Mouse (Mus musculus) limb, embryonic 15.5 days (tissue): Measurements from ENCODE around the gene Lzts3. TPM values are rescaled to one million over a fixed set of nuclear protein-coding genes. Genes with fewer than 3 reads are reported as not detected.

Source experiments
- ATAC-seq: fragments of 200-750 bp; cut with Nextera tagmentation; 2 replicates; pipeline ENCODE4 v1.8.0; 2017; ENCODE audit warnings: low read depth, moderate TSS enrichment; ENCODE audit not compliant: insufficient number of reproducible peaks, low FRiP score, low TSS enrichment
- H3K27ac ChIP-seq: fragments of 300-500 bp; sonication (generic); 2 replicates; pipeline ENCODE4 v1.5.1; 2015; ENCODE audit warnings: moderate library complexity, mild to moderate bottlenecking, inconsistent platforms
- H3K27me3 ChIP-seq: fragments of 300-500 bp; sonication (generic); 2 replicates; pipeline ENCODE4 v1.6.1; 2015; ENCODE audit warnings: inconsistent platforms
- H3K36me3 ChIP-seq: fragments of 300-500 bp; sonication (generic); 2 replicates; pipeline ENCODE4 v1.6.1; 2015; ENCODE audit warnings: inconsistent platforms
- H3K4me1 ChIP-seq: fragments of 300-500 bp; sonication (generic); 2 replicates; pipeline ENCODE4 v1.6.1; 2015; ENCODE audit warnings: inconsistent platforms
- H3K4me2 ChIP-seq: fragments of 300-500 bp; sonication (generic); 2 replicates; pipeline ENCODE4 v1.6.1; 2015; ENCODE audit warnings: mild to moderate bottlenecking, inconsistent platforms
- H3K4me3 ChIP-seq: fragments of 300-500 bp; sonication (generic); 2 replicates; pipeline ENCODE4 v1.5.1; 2015; ENCODE audit warnings: mild to moderate bottlenecking, inconsistent platforms
- H3K9ac ChIP-seq: fragments of 300-500 bp; sonication (generic); 2 replicates; pipeline ENCODE4 v1.6.1; 2015; ENCODE audit warnings: inconsistent platforms
- H3K9me3 ChIP-seq: fragments of 300-500 bp; sonication (generic); 2 replicates; pipeline ENCODE4 v1.6.1; 2016; ENCODE audit warnings: inconsistent platforms
- WGBS: fragments of 180-500 bp; shearing (Covaris S2); methylation state at CpG from one replicate; pipeline ENCODE4 v1.1.7; 2015; 5-methylcytosine and 5-hydroxymethylcytosine counted together
- polyA plus RNA-seq: library from polyadenylated mRNA; unstranded; fragments of >200 nt; fragmentation: Nextera tagmentation; extraction: Ambion mirVana; gene quantifications from 2 replicates; pipeline ENCODE4 v1.2.1, GENCODE M21; 2015

Lzts3 gene
- polyA plus RNA-seq, 1 experiment from 2014 or later: 4.5 TPM

- Histone ChIP-seq H3K4me3 (no peak overlapping the region), H3K27ac (no peak overlapping the region), H3K4me1 (no peaks in the 10 kb centered on the region), H3K4me2 (no peak overlapping the region), H3K9ac (no peak overlapping the region), H3K9me3 (no peaks in the 10 kb centered on the region), H3K36me3 (peaks cover 66% of the 10 kb centered on the region), H3K27me3 (no peaks in the 10 kb centered on the region)
- 7% methylated on average over 1 of the region's 1 CpGs for WGBS
- ATAC-seq: no peak
Measured at GRCm38 (mm10) chr2:130597601-130598010, 45.0 kb downstream of the Lzts3 start.

- H3K4me1 ChIP-seq: no peaks in the 10 kb centered on the region
- H3K4me2 ChIP-seq: no peak overlapping the region
- H3K27ac ChIP-seq: no peak overlapping the region
- no peak overlapping the region for H3K9ac ChIP-seq
- 77% methylated on average over 1 of the region's 1 CpGs for WGBS
- no peak overlapping the region for H3K4me3 ChIP-seq
- H3K36me3 ChIP-seq: peaks cover 66% of the 10 kb centered on the region
- H3K27me3 ChIP-seq: no peaks in the 10 kb centered on the region
- no peaks in the 10 kb centered on the region for H3K9me3 ChIP-seq
- no peak for ATAC-seq
Measured at GRCm38 (mm10) chr2:130595596-130595995, 47.0 kb downstream of the Lzts3 start.

GRCm38 (mm10) chr2:130591016-130591415 is 51.6 kb downstream of the Lzts3 start:
- 93% methylated on average over 2 of the region's 2 CpGs for WGBS
- no peaks in the 10 kb centered on the region for H3K9me3 ChIP-seq
- no peak overlapping the region for H3K4me2 ChIP-seq
- H3K27ac ChIP-seq: no peak overlapping the region
- peaks cover 33% of the 10 kb centered on the region for H3K36me3 ChIP-seq
- no peak for ATAC-seq
- H3K4me3 ChIP-seq: no peak overlapping the region
- H3K9ac ChIP-seq: no peak overlapping the region
- H3K27me3 ChIP-seq: no peaks in the 10 kb centered on the region
- H3K4me1 ChIP-seq: 0 out of 2 replicates have a peak, but pooled peaks cover 5% of the 10 kb centered on the region

- no peak overlapping the region for H3K27ac ChIP-seq
- 0 out of 2 replicates have a peak, but pooled peaks cover 5% of the 10 kb centered on the region for H3K4me1 ChIP-seq
- no peak overlapping the region for H3K9ac ChIP-seq
- WGBS: 84% methylated on average over 2 of the region's 2 CpGs
- no peak overlapping the region for H3K4me2 ChIP-seq
- H3K36me3 ChIP-seq: peaks cover 21% of the 10 kb centered on the region
- H3K27me3 ChIP-seq: no peaks in the 10 kb centered on the region
- H3K4me3 ChIP-seq: no peak overlapping the region
- ATAC-seq: no peak
- no peaks in the 10 kb centered on the region for H3K9me3 ChIP-seq
Measured at GRCm38 (mm10) chr2:130589761-130590160, 52.8 kb downstream of the Lzts3 start.

- 0 out of 2 replicates have a peak, but pooled peaks cover 5% of the 10 kb centered on the region for H3K4me1 ChIP-seq
- no peak overlapping the region for H3K9ac ChIP-seq
- no peaks in the 10 kb centered on the region for H3K27me3 ChIP-seq
- H3K27ac ChIP-seq: no peak overlapping the region
- H3K4me2 ChIP-seq: no peak overlapping the region
- H3K4me3 ChIP-seq: no peak overlapping the region
- peaks cover 17% of the 10 kb centered on the region for H3K36me3 ChIP-seq
- ATAC-seq: no peak
- no peaks in the 10 kb centered on the region for H3K9me3 ChIP-seq
- 72% methylated on average over 4 of the region's 4 CpGs for WGBS
Measured at GRCm38 (mm10) chr2:130589157-130589556, 53.4 kb downstream of the Lzts3 start.

- no peak overlapping the region for H3K4me2 ChIP-seq
- H3K4me3 ChIP-seq: no peak overlapping the region
- no peak overlapping the region for H3K9ac ChIP-seq
- no peak for ATAC-seq
- H3K4me1 ChIP-seq: 0 out of 2 replicates have a peak, but pooled peaks cover 5% of the 10 kb centered on the region
- peaks cover 14% of the 10 kb centered on the region for H3K36me3 ChIP-seq
- no peak overlapping the region for H3K27ac ChIP-seq
- H3K9me3 ChIP-seq: no peaks in the 10 kb centered on the region
- 74% methylated on average over 2 of the region's 2 CpGs for WGBS
- H3K27me3 ChIP-seq: no peaks in the 10 kb centered on the region
Measured at GRCm38 (mm10) chr2:130588373-130588772, 54.2 kb downstream of the Lzts3 start.

- H3K36me3 ChIP-seq: peaks cover 6% of the 10 kb centered on the region
- no peak overlapping the region for H3K4me3 ChIP-seq
- H3K27ac ChIP-seq: no peak overlapping the region
- ATAC-seq: no peak
- H3K9ac ChIP-seq: no peak overlapping the region
- H3K9me3 ChIP-seq: no peaks in the 10 kb centered on the region
- 82% methylated on average over 6 of the region's 6 CpGs for WGBS
- H3K27me3 ChIP-seq: peaks cover 22% of the 10 kb centered on the region
- H3K4me2 ChIP-seq: no peak overlapping the region
- H3K4me1 ChIP-seq: peaks cover 8% of the 10 kb centered on the region
Measured at GRCm38 (mm10) chr2:130586016-130586415, 56.6 kb downstream of the Lzts3 start.

GRCm38 (mm10) chr2:130583902-130584560 is 58.6 kb downstream of the Lzts3 start:
- Histone ChIP-seq H3K36me3 (no peaks in the 10 kb centered on the region), H3K4me1 (peaks cover 18% of the 10 kb centered on the region), H3K9ac (no peak overlapping the region), H3K4me2 (no peak overlapping the region), H3K27me3 (peaks cover 42% of the 10 kb centered on the region), H3K27ac (no peak overlapping the region), H3K4me3 (no peak overlapping the region), H3K9me3 (no peaks in the 10 kb centered on the region)
- WGBS: 84% methylated on average over 10 of the region's 10 CpGs
- ATAC-seq: no peak

Other genes starting within 250 kb of the Lzts3 start
- 145 and 151 TPM in 2 replicates for gene Cpxm1, start 245.2 kb downstream of the Lzts3 start, polyA plus RNA-seq
- gene Gm28372, start 237.6 kb downstream of the Lzts3 start, polyA plus RNA-seq: not detected in 2 replicates
- gene 1700020A23Rik, start 237.5 kb downstream of the Lzts3 start, polyA plus RNA-seq: 0.37 TPM in 1 of 2 replicates, not detected in the other
- 0.14 and 0.15 TPM in 2 replicates for gene Tmem239, start 236.3 kb downstream of the Lzts3 start, polyA plus RNA-seq
- 94.2 and 106 TPM in 2 replicates for gene Vps16, start 218.5 kb downstream of the Lzts3 start, polyA plus RNA-seq
- gene Pced1a, start 218.1 kb downstream of the Lzts3 start, polyA plus RNA-seq: 16.2 and 17.2 TPM in 2 replicates
- 86.6 and 106 TPM in 2 replicates for gene Ptpra, start 192.5 kb downstream of the Lzts3 start, polyA plus RNA-seq
- 93.6 and 101 TPM in 2 replicates for gene Mrps26, start 79.1 kb downstream of the Lzts3 start, polyA plus RNA-seq
- not detected in 2 replicates for gene Oxt, start 66.6 kb downstream of the Lzts3 start, polyA plus RNA-seq
- gene Avp, start 60.2 kb downstream of the Lzts3 start, polyA plus RNA-seq: not detected in 2 replicates
- 13.2 and 14.1 TPM in 2 replicates for gene Fastkd5, start 12.8 kb downstream of the Lzts3 start, polyA plus RNA-seq
- gene Ubox5, start 12.8 kb downstream of the Lzts3 start, polyA plus RNA-seq: 10.8 and 11.0 TPM in 2 replicates
- 69.6 and 71.7 TPM in 2 replicates for gene Ddrgk1, start 21.9 kb upstream of the Lzts3 start, polyA plus RNA-seq
- gene Itpa, start 24.8 kb upstream of the Lzts3 start, polyA plus RNA-seq: 90.9 and 99.1 TPM in 2 replicates
- 2.6 and 2.9 TPM in 2 replicates for gene Slc4a11, start 54.7 kb upstream of the Lzts3 start, polyA plus RNA-seq